7 mouse cellular contexts compared by ENCODE assay signal in genomic region chr5:147185174-147185915, GRCm38 (mm10). TPM values are rescaled to one million over a fixed set of nuclear protein-coding genes. Genes with fewer than 3 reads are reported as not detected.
DNase-seq lines count a peak whose midpoint lies in the region; ATAC-seq lines count a peak whose summit lies in the region.

No protein-coding gene starts in this region.

- peak overlapping the region; percentile 51; the same call in 1 of the 2 replicates for H3K4me2 ChIP-seq in forebrain, embryonic 14.5 days (ENCODE audit: low read length)
- H3K4me2 ChIP-seq in limb, embryonic 11.5 days (ENCODE audit: low read depth, severe bottlenecking): no peak overlapping the region
- peak overlapping the region; percentile 40 for H3K4me2 ChIP-seq in stomach, embryonic 16.5 days (ENCODE audit: low read depth, low read length)

- H3K36me3 ChIP-seq in megakaryocyte, embryonic 14.5 days (replicated peaks; ENCODE audit: low read length): no peaks in the 10 kb centered on the region
- no peaks in the 10 kb centered on the region for H3K36me3 ChIP-seq in forebrain, embryonic 14.5 days (ENCODE audit: control insufficient read depth, insufficient read depth, low read length)
- no peaks in the 10 kb centered on the region for H3K36me3 ChIP-seq in limb, embryonic 11.5 days (ENCODE audit: control insufficient read depth, insufficient read depth, low read length)
- H3K36me3 ChIP-seq in stomach, embryonic 16.5 days (ENCODE audit: control insufficient read depth, insufficient read depth, low read length): no peaks in the 10 kb centered on the region

- ATAC-seq in megakaryocyte, adult 5-6 weeks (ENCODE audit: poor library complexity, severe bottlenecking): no peak
- no peak for ATAC-seq in forebrain, embryonic 14.5 days
- ATAC-seq in limb, embryonic 11.5 days (ENCODE audit: insufficient number of reproducible peaks, low FRiP score, low TSS enrichment, low read depth): no peak
- no peak for ATAC-seq in stomach, embryonic 16.5 days (ENCODE audit: insufficient read depth, low FRiP score)

- H3K27me3 ChIP-seq in megakaryocyte, embryonic 14.5 days (replicated peaks): peaks cover 82% of the 10 kb centered on the region
- peaks cover 69% of the 10 kb centered on the region for H3K27me3 ChIP-seq in forebrain, embryonic 14.5 days (replicated peaks; ENCODE audit: control insufficient read depth, insufficient read depth, low read length)
- peaks cover 54% of the 10 kb centered on the region for H3K27me3 ChIP-seq in limb, embryonic 11.5 days (ENCODE audit: control insufficient read depth, insufficient read depth, low read length)
- peaks cover 62% of the 10 kb centered on the region for H3K27me3 ChIP-seq in stomach, embryonic 16.5 days (ENCODE audit: control insufficient read depth, insufficient read depth, low read length)

- WGBS in forebrain, embryonic 14.5 days: 9% methylated on average over 17 of the region's 19 CpGs
- 6% methylated on average over 19 of the region's 19 CpGs for WGBS in limb, embryonic 11.5 days
- WGBS in stomach, embryonic 16.5 days: 5% methylated on average over 19 of the region's 19 CpGs

- H3K27ac ChIP-seq in forebrain, embryonic 14.5 days (ENCODE audit: low read depth, low read length): no peak overlapping the region
- no peak overlapping the region for H3K27ac ChIP-seq in limb, embryonic 11.5 days (replicated peaks; ENCODE audit: low read depth, low read length)
- H3K27ac ChIP-seq in stomach, embryonic 16.5 days (ENCODE audit: low read length): no peak overlapping the region

- peaks cover 41% of the 10 kb centered on the region for H3K4me1 ChIP-seq in megakaryocyte, embryonic 14.5 days
- peaks cover 17% of the 10 kb centered on the region for H3K4me1 ChIP-seq in forebrain, embryonic 14.5 days (ENCODE audit: control insufficient read depth, insufficient read depth, low read length)
- H3K4me1 ChIP-seq in limb, embryonic 11.5 days (ENCODE audit: control insufficient read depth, insufficient read depth, low read length): peaks cover 4% of the 10 kb centered on the region
- H3K4me1 ChIP-seq in stomach, embryonic 16.5 days (ENCODE audit: control insufficient read depth, insufficient read depth, low read length): peaks cover 23% of the 10 kb centered on the region

- peak overlapping the region; percentile 11 for H3K4me3 ChIP-seq in megakaryocyte, embryonic 14.5 days (replicated peaks)
- no peak overlapping the region for H3K4me3 ChIP-seq in forebrain, embryonic 14.5 days (ENCODE audit: low read depth, low read length)
- peak overlapping the region; percentile 5; the same call in 1 of the 2 replicates for H3K4me3 ChIP-seq in limb, embryonic 11.5 days (ENCODE audit: low read depth, low read length)
- H3K4me3 ChIP-seq in stomach, embryonic 16.5 days (replicated peaks; ENCODE audit: low read length): peak overlapping the region; percentile 23; the same call in 1 of the 2 replicates

- H3K9me3 ChIP-seq in megakaryocyte, embryonic 14.5 days: peaks cover 23% of the 10 kb centered on the region
- H3K9me3 ChIP-seq in forebrain, embryonic 14.5 days (replicated peaks; ENCODE audit: control insufficient read depth, low read length): peaks cover 2% of the 10 kb centered on the region; the same call in 1 of the 2 replicates
- peaks cover 3% of the 10 kb centered on the region; the same call in 1 of the 2 replicates for H3K9me3 ChIP-seq in limb, embryonic 11.5 days (ENCODE audit: control insufficient read depth, low read length)
- H3K9me3 ChIP-seq in stomach, embryonic 16.5 days (replicated peaks; ENCODE audit: control insufficient read depth, low read length): no peaks in the 10 kb centered on the region

- no peak overlapping the region for H3K9ac ChIP-seq in forebrain, embryonic 14.5 days (ENCODE audit: low read length)
- H3K9ac ChIP-seq in limb, embryonic 11.5 days (ENCODE audit: low read length): no peak overlapping the region
- H3K9ac ChIP-seq in stomach, embryonic 16.5 days (ENCODE audit: low read length): no peak overlapping the region

- no peak for DNase-seq in forebrain, embryonic 14.5 days (ENCODE audit: low spot score)
- peak; percentile 28 for DNase-seq in limb, embryonic 11.5 days (ENCODE audit: low spot score)
- DNase-seq in c-Kit-positive CD71-positive TER-119-positive erythroid progenitor cells, embryonic 14.5 days (ENCODE audit: low spot score): no peak
- DNase-seq in adrenal gland, adult 18-20 months (ENCODE audit: low spot score in 2 of 2): no peak

RNA-seq across cellular contexts. Expression of gene Gsx1, which starts 3.2 kb away (rescaled TPM):
- polyA plus RNA-seq in megakaryocyte, embryonic 14.5 days (2012; ENCODE audit: insufficient read depth, low replicate concordance): not detected in 2 replicates
- total RNA-seq in megakaryocyte, adult 5-6 weeks (2015): not detected in 2 replicates
- not detected in 2 replicates for total RNA-seq in megakaryocyte, adult 5-6 weeks (2017)
- polyA plus RNA-seq in forebrain, embryonic 14.5 days (2014; fragmentation: Nextera tagmentation; extraction: Ambion mirVana): 2.3 and 3.0 TPM in 2 replicates
- polyA plus RNA-seq in limb, embryonic 11.5 days (2014; fragmentation: Nextera tagmentation; extraction: Ambion mirVana): not detected in 2 replicates
- polyA plus RNA-seq in stomach, embryonic 16.5 days (2015; fragmentation: Nextera tagmentation; extraction: Ambion mirVana): not detected in 2 replicates
- total RNA-seq in adrenal gland, adult 18-20 months (2021): not detected
